ENCODE assay signal across 12 mouse cellular contexts in genomic region chr10:70132087-70132560, GRCm38 (mm10). TPM values are rescaled to one million over a fixed set of nuclear protein-coding genes. Genes with fewer than 3 reads are reported as not detected.
A peak's percentile ranks its signal among the peaks of the same experiment; 100 is the strongest.
DNase-seq lines count a peak whose midpoint lies in the region; ATAC-seq lines count a peak whose summit lies in the region.
"Had no signal": no experiment of that assay in that cellular context is flagged by ENCODE, and none has a peak within 500 bp of the region (broad histone marks: within the 10 kb centered on the region; RNA-seq: fewer than 3 reads in every experiment).

No protein-coding gene starts in this region.

- H3K36me3 ChIP-seq in midbrain, embryonic 10.5 days = peaks cover 16% of the 10 kb centered on the region

- no peak overlapping the region for H3K4me3 ChIP-seq in midbrain, embryonic 10.5 days
- H3K4me3 ChIP-seq: limb, embryonic 15.5 days had no signal

- DNase-seq in MEL-GATA-1-ER (ENCODE audit: extremely low read depth, low read depth) = peak; percentile 51
- peak; percentile 43 to 52 for DNase-seq in heart, adult 18-20 months
- peak; percentile 53 for DNase-seq in lung, postnatal 36 days
- no peak for DNase-seq in frontal cortex, postnatal 10 days (ENCODE audit: low spot score in 2 of 2)
- DNase-seq in adipocyte (ENCODE audit: low spot score) = no peak
- no peak for DNase-seq in midbrain, embryonic 10.5 days (ENCODE audit: low spot score)
- no peak for DNase-seq in adrenal gland, postnatal 36 days
- DNase-seq: gastrocnemius, postnatal 10 days; kidney, postnatal 14 days; thymus, postnatal 4 days had no signal

- H3K27ac ChIP-seq in midbrain, embryonic 10.5 days (replicated peaks) = no peak overlapping the region
- H3K27ac ChIP-seq: limb, embryonic 15.5 days had no signal

- no peaks in the 10 kb centered on the region for H3K27me3 ChIP-seq in midbrain, embryonic 10.5 days (ENCODE audit: low read depth, poor library complexity, severe bottlenecking)
- H3K27me3 ChIP-seq: limb, embryonic 15.5 days had no signal

- ATAC-seq in hematopoietic stem cell, adult 5-6 weeks (replicated peaks in 1 of 2; ENCODE audit: insufficient read depth in 1 of 2, low FRiP score in 2 of 2, low TSS enrichment in 1 of 2, low read depth in 1 of 2, poor library complexity in 2 of 2, severe bottlenecking in 2 of 2) = peak; percentile 63 to 76

- H3K4me1 ChIP-seq in midbrain, embryonic 10.5 days = peaks cover 5% of the 10 kb centered on the region

- H3K9me3 ChIP-seq in midbrain, embryonic 10.5 days (replicated peaks) = no peaks in the 10 kb centered on the region
- H3K9me3 ChIP-seq: limb, embryonic 15.5 days had no signal

- 88% methylated on average over 5 of the region's 5 CpGs for WGBS in midbrain, embryonic 10.5 days

RNA-seq across cellular contexts. Expression of gene Ccdc6, which starts 35.2 kb away (rescaled TPM):
- total RNA-seq in heart, adult 18-20 months (2021) = 10 to 100 TPM; 27.9 to 28.6 TPM
- total RNA-seq in hematopoietic stem cell, adult 5-6 weeks (2017) = 18.1 and 23.6 TPM in 2 replicates
- 19.8 and 21.3 TPM in 2 replicates for polyA plus RNA-seq in midbrain, embryonic 10.5 days (2016; fragmentation: Nextera tagmentation; extraction: Ambion mirVana)
- 10 to 100 TPM; 50.2 to 98.3 TPM for total RNA-seq in adrenal gland, postnatal 36 days (2021)

Comparison
In these comparisons a context has a peak if more than half of its experiments do, and no peak if none do; other contexts are left out.
1. DNase-seq: peak in MEL-GATA-1-ER (single experiment), heart, adult 18-20 months (2 of 2) and lung, postnatal 36 days (single experiment); none in frontal cortex, postnatal 10 days (0 of 2), adipocyte (single experiment), midbrain, embryonic 10.5 days (single experiment) and adrenal gland, postnatal 36 days (0 of 2).